Mouse (Mus musculus): ENCODE measurements around the gene Mtcl1. TPM values are rescaled to one million over a fixed set of nuclear protein-coding genes. Genes with fewer than 3 reads are reported as not detected.

Gene Mtcl1
- total RNA-seq, 1 experiment from 2014 or later: not detected

GRCm38 (mm10) chr17:66369777-66370176 is 79.8 kb downstream of the Mtcl1 start:
- no peak for ATAC-seq (replicated peaks; ENCODE audit: low read depth, poor library complexity, severe bottlenecking)

GRCm38 (mm10) chr17:66368127-66368526 is 81.4 kb downstream of the Mtcl1 start:
- no peak for ATAC-seq (replicated peaks; ENCODE audit: low read depth, poor library complexity, severe bottlenecking)

- ATAC-seq (replicated peaks; ENCODE audit: low read depth, poor library complexity, severe bottlenecking): no peak
Observed at GRCm38 (mm10) chr17:66365664-66366063, 83.9 kb downstream of the Mtcl1 start.

- no peak for ATAC-seq (replicated peaks; ENCODE audit: low read depth, poor library complexity, severe bottlenecking)
Observed at GRCm38 (mm10) chr17:66365293-66365642, 84.3 kb downstream of the Mtcl1 start.

- no peak for ATAC-seq (replicated peaks; ENCODE audit: low read depth, poor library complexity, severe bottlenecking)
Observed at GRCm38 (mm10) chr17:66364525-66365292, 84.8 kb downstream of the Mtcl1 start.

- no peak for ATAC-seq (replicated peaks; ENCODE audit: low read depth, poor library complexity, severe bottlenecking)
Observed at GRCm38 (mm10) chr17:66363852-66364524, 85.6 kb downstream of the Mtcl1 start.

- ATAC-seq (replicated peaks; ENCODE audit: low read depth, poor library complexity, severe bottlenecking): no peak
Observed at GRCm38 (mm10) chr17:66362287-66363016, 87.1 kb downstream of the Mtcl1 start.

GRCm38 (mm10) chr17:66358026-66358978 is 91.2 kb downstream of the Mtcl1 start:
- no peak for ATAC-seq (replicated peaks; ENCODE audit: low read depth, poor library complexity, severe bottlenecking)

- no peak for ATAC-seq (replicated peaks; ENCODE audit: low read depth, poor library complexity, severe bottlenecking)
Observed at GRCm38 (mm10) chr17:66357171-66358025, 92.2 kb downstream of the Mtcl1 start.

GRCm38 (mm10) chr17:66353907-66354306 is 95.6 kb downstream of the Mtcl1 start:
- ATAC-seq (replicated peaks; ENCODE audit: low read depth, poor library complexity, severe bottlenecking): no peak

GRCm38 (mm10) chr17:66352847-66353643 is 96.5 kb downstream of the Mtcl1 start:
- ATAC-seq (replicated peaks; ENCODE audit: low read depth, poor library complexity, severe bottlenecking): peak; percentile 45; the same call in 1 of the 2 replicates

GRCm38 (mm10) chr17:66352219-66352618 is 97.3 kb downstream of the Mtcl1 start:
- ATAC-seq (replicated peaks; ENCODE audit: low read depth, poor library complexity, severe bottlenecking): no peak

GRCm38 (mm10) chr17:66350689-66351088 is 98.9 kb downstream of the Mtcl1 start:
- ATAC-seq (replicated peaks; ENCODE audit: low read depth, poor library complexity, severe bottlenecking): no peak

- no peak for ATAC-seq (replicated peaks; ENCODE audit: low read depth, poor library complexity, severe bottlenecking)
Observed at GRCm38 (mm10) chr17:66350127-66350526, 99.4 kb downstream of the Mtcl1 start.

- ATAC-seq (replicated peaks; ENCODE audit: low read depth, poor library complexity, severe bottlenecking): no peak
Observed at GRCm38 (mm10) chr17:66346378-66346777, 103.2 kb downstream of the Mtcl1 start.

GRCm38 (mm10) chr17:66345680-66346079 is 103.9 kb downstream of the Mtcl1 start:
- no peak for ATAC-seq (replicated peaks; ENCODE audit: low read depth, poor library complexity, severe bottlenecking)

- no peak for ATAC-seq (replicated peaks; ENCODE audit: low read depth, poor library complexity, severe bottlenecking)
Observed at GRCm38 (mm10) chr17:66342932-66343331, 106.6 kb downstream of the Mtcl1 start.

GRCm38 (mm10) chr17:66341670-66342069 is 107.9 kb downstream of the Mtcl1 start:
- ATAC-seq (replicated peaks; ENCODE audit: low read depth, poor library complexity, severe bottlenecking): no peak

All from common myeloid progenitor, adult 5-6 weeks (primary cell).